Mouse (Mus musculus) liver, embryonic 14.5 days (tissue): Measurements from ENCODE around the gene B430306N03Rik. TPM values are rescaled to one million over a fixed set of nuclear protein-coding genes. Genes with fewer than 3 reads are reported as not detected.
A peak's percentile ranks its signal among the peaks of the same experiment; 100 is the strongest.
"Not testable (repeated sequence)": the region's sequence is repeated elsewhere in the genome, so short reads cannot be mapped to it uniquely, and the experiment has no call there.

ENCODE experiments used
- ATAC-seq: fragments of 200-750 bp; cut with Nextera tagmentation; 2 replicates; pipeline ENCODE4 v1.8.0; 2017; ENCODE audit warnings: moderate number of reproducible peaks, mild to moderate bottlenecking, moderate library complexity; ENCODE audit not compliant: insufficient read depth
- DNase-seq, 3 experiments: peaks; one replicate each; pipeline ENCODE4 v3.0.0-alpha.2; 2012 to 2013; ENCODE audit warnings: low read depth in 3 of 3, low spot score in 3 of 3
- H3K27ac ChIP-seq: fragments of 300-500 bp; sonication (generic); 2 replicates; pipeline ENCODE4 v1.5.1; 2014; ENCODE audit warnings: moderate library complexity, mild to moderate bottlenecking, control low read depth, inconsistent platforms
- H3K27me3 ChIP-seq: fragments of 300-500 bp; sonication (generic); 2 replicates; pipeline ENCODE4 v1.6.1; 2014; ENCODE audit warnings: mild to moderate bottlenecking, low read length, moderate library complexity; ENCODE audit not compliant: control insufficient read depth, insufficient read depth
- H3K36me3 ChIP-seq: fragments of 300-500 bp; sonication (generic); replicated peaks from 2 replicates; pipeline ENCODE4 v1.6.1; 2014; ENCODE audit warnings: low read depth; ENCODE audit not compliant: control insufficient read depth, insufficient read depth
- H3K4me1 ChIP-seq, 2 experiments: fragments of 200-500 bp in 1 of 2; fragments of 300-500 bp in 1 of 2; sonication (generic) in 1 of 2; replicated peaks; 2 replicates each; pipeline ENCODE4 v1.6.1; 2012 to 2014; ENCODE audit warnings: antibody characterized with exemption in 1 of 2, inconsistent platforms in 1 of 2, low read length in 1 of 2; ENCODE audit not compliant: control insufficient read depth in 2 of 2, insufficient read depth in 2 of 2
- H3K4me2 ChIP-seq: fragments of 300-500 bp; sonication (generic); 2 replicates; pipeline ENCODE4 v1.6.1; 2014; ENCODE audit warnings: low read depth, mild to moderate bottlenecking, control low read depth, moderate library complexity
- H3K4me3 ChIP-seq, 2 experiments: fragments of 200-500 bp in 1 of 2; fragments of 300-500 bp in 1 of 2; sonication (generic) in 1 of 2; 2 replicates each; pipeline ENCODE4 v1.5.1; 2012 to 2014; ENCODE audit warnings: low read depth in 2 of 2, low read length in 2 of 2, mild to moderate bottlenecking in 2 of 2, control low read depth in 1 of 2, inconsistent platforms in 1 of 2, moderate library complexity in 1 of 2; ENCODE audit not compliant: insufficient read depth in 1 of 2
- H3K9ac ChIP-seq: fragments of 300-500 bp; sonication (generic); replicated peaks from 2 replicates; pipeline ENCODE4 v1.6.1; 2014; ENCODE audit warnings: mild to moderate bottlenecking, control low read depth, moderate library complexity
- H3K9me3 ChIP-seq: fragments of 300-500 bp; sonication (generic); 2 replicates; pipeline ENCODE4 v1.6.1; 2016; ENCODE audit warnings: low read length, mixed read lengths; ENCODE audit not compliant: control insufficient read depth
- CTCF ChIP-seq: IDR thresholded peaks from 2 replicates; pipeline ENCODE4 v1.5.1; 2016; ENCODE audit warnings: antibody characterized with exemption, low read depth, control low read depth
- EP300 ChIP-seq: IDR thresholded peaks from 2 replicates; pipeline ENCODE4 v1.6.1; 2016; ENCODE audit warnings: antibody characterized with exemption, low read depth
- WGBS: fragments of 180-500 bp; shearing (Covaris S2); extraction: QIAGEN DNeasy Blood & Tissue Kit; methylation state at CpG from one replicate; pipeline ENCODE4 v1.1.7; 2014; ENCODE audit not compliant: insufficient replicate concordance; 5-methylcytosine and 5-hydroxymethylcytosine counted together
- polyA plus RNA-seq, 2 experiments: library from polyadenylated mRNA; depleted of rRNA in 1 of 2; stranded (reverse) in 1 of 2; unstranded in 1 of 2; fragments of >200 nt; fragmentation: Nextera tagmentation in 1 of 2; extraction: Ambion mirVana in 1 of 2; gene quantifications; 2 replicates each; pipeline versions ENCODE4 v1.2.1 to v1.2.3; 2012 to 2014

B430306N03Rik gene
- 1.8 and 2.4 TPM in 2 replicates for polyA plus RNA-seq (2012; rRNA removed)
- polyA plus RNA-seq (2014; fragmentation: Nextera tagmentation; extraction: Ambion mirVana): 1.9 and 2.6 TPM in 2 replicates

GRCm38 (mm10) chr17:48315905-48316579, at the start of gene B430306N03Rik:
Gene B430306N03Rik, plus strand, starts transcription at chr17:48316141.
- H3K9ac ChIP-seq, H3K4me2 ChIP-seq, H3K27me3 ChIP-seq, H3K36me3 ChIP-seq, H3K4me3 ChIP-seq, H3K9me3 ChIP-seq, H3K27ac ChIP-seq, DNase-seq, H3K4me1 ChIP-seq, ATAC-seq: not testable (repeated sequence)
- 48% methylated on average over 3 of the region's 3 CpGs for WGBS

DNA sequence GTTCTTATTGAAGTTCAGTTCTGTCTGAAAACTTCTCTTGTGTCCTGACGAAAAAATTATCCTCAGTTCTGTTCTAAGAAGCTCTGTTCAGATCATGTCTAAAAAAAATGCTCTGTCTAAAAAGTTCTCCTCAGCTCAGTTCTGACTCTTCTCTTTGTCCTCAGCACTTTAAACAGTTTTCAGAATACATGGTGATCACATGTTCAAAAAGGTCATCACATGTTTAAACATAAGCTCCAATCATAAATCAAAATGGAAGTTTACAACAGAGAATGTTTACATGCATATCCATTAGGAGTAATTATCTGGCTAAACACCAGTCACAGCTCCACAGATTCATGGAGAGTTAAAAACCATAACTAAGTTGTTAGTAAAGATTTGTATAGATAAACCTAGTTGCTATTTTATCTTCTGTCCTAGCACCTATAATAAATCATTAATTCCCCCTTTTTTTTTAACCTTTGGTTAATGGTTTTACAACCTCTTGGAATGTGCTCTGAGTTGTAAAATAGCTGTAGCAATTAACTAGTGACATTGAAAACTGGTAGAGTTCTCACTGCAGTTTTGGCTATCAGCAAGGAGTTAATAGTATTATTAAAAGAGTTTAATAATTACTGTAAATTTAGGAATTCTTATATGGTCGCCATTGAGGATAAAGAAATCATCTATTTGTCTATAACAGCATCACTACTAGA, 49.2 kb upstream of the B430306N03Rik start:
- no peak for ATAC-seq
- no peak overlapping the region for H3K4me3 ChIP-seq
- TF ChIP-seq CTCF (no peak), EP300 (no peak)
- 38% methylated on average over 2 of the region's 2 CpGs for whole genome bisulfite sequencing
- H3K27ac ChIP-seq: no peak overlapping the region
- H3K9me3 ChIP-seq: no peaks in the 10 kb centered on the region
- peaks cover 47 to 52% of the 10 kb centered on the region in 2 experiments for H3K4me1 ChIP-seq
- H3K4me2 ChIP-seq: no peak overlapping the region
- no peak overlapping the region for H3K9ac ChIP-seq
- no peak for DNase-seq
- no peaks in the 10 kb centered on the region for H3K27me3 ChIP-seq
- no peaks in the 10 kb centered on the region for H3K36me3 ChIP-seq

DNA sequence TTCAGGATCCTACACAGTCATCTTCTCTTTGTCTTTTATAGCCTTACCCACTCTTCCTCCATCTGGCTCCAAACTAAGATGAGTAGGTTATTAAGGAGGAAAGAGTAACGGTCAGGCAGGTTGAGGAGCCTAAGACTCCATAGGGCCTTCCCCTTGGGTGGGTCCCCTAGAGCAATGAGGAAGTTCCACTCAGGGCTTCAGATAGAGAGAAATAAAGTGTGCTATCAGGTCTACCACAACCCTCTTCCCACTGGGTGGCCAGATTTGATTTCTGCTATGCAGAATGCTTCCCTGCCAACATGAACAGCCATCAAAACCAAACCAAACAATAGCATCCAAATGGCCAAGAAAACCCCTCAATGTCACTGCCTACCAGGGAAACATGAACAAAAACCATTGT, 48.4 kb upstream of the B430306N03Rik start:
- Histone ChIP-seq H3K27me3 (no peaks in the 10 kb centered on the region), H3K4me3 (no peak overlapping the region), H3K36me3 (no peaks in the 10 kb centered on the region), H3K4me1 (peaks cover 53 to 59% of the 10 kb centered on the region in 2 experiments), H3K9ac (no peak overlapping the region), H3K9me3 (no peaks in the 10 kb centered on the region), H3K4me2 (peak overlapping the region; percentile 8; the same call in 1 of the 2 replicates), H3K27ac (no peak overlapping the region)
- 33% methylated on average over 1 of the region's 1 CpGs for WGBS
- DNase-seq: peak in 2 of 3 experiments; percentile 33 to 41
- no peak for TF ChIP-seq CTCF
- peak; percentile 49 for TF ChIP-seq EP300
- ATAC-seq: no peak

- DNase-seq: no peak
- TF ChIP-seq CTCF (no peak), EP300 (no peak)
- Histone ChIP-seq H3K4me3 (no peak overlapping the region), H3K27me3 (no peaks in the 10 kb centered on the region), H3K9me3 (no peaks in the 10 kb centered on the region), H3K4me2 (no peak overlapping the region), H3K27ac (no peak overlapping the region), H3K9ac (no peak overlapping the region), H3K4me1 (peaks cover 60 to 66% of the 10 kb centered on the region in 2 experiments), H3K36me3 (no peaks in the 10 kb centered on the region)
- no peak for ATAC-seq
These were observed 47.7 kb upstream of the B430306N03Rik start for GRCm38 (mm10) chr17:48268276-48268675.

- H3K9ac ChIP-seq: no peak overlapping the region
- WGBS: 42% methylated on average over 4 of the region's 4 CpGs
- no peaks in the 10 kb centered on the region for H3K36me3 ChIP-seq
- H3K4me3 ChIP-seq: no peak overlapping the region
- no peak for ATAC-seq
- peak overlapping the region; percentile 59; the same call in 1 of the 2 replicates for H3K4me2 ChIP-seq
- H3K9me3 ChIP-seq: no peaks in the 10 kb centered on the region
- no peaks in the 10 kb centered on the region for H3K27me3 ChIP-seq
- H3K4me1 ChIP-seq: peaks cover 59 to 66% of the 10 kb centered on the region in 2 experiments
- no peak for DNase-seq
- no peak overlapping the region for H3K27ac ChIP-seq
- TF ChIP-seq CTCF: no peak
- TF ChIP-seq EP300: no peak
These were observed 46.1 kb upstream of the B430306N03Rik start for GRCm38 (mm10) chr17:48269833-48270232.
